Mouse (Mus musculus) mature B cell (primary cell): ENCODE data around the gene Podxl2.

Experiments used
- in situ Hi-C: fragments of 300-500 bp; cut with MboI; formaldehyde crosslinking; loops from 2 replicates; pipeline ENCODE4 v1.14.3; 2019

The Podxl2 gene

GRCm38 (mm10) chr6:88843781-88844725 lies 30.8 kb downstream of the Podxl2 start:
- in situ Hi-C loops = loop anchor here (25.0 kb wide), 1 partner anchor 282 kb away; no protein-coding TSS in a partner anchor

DNA sequence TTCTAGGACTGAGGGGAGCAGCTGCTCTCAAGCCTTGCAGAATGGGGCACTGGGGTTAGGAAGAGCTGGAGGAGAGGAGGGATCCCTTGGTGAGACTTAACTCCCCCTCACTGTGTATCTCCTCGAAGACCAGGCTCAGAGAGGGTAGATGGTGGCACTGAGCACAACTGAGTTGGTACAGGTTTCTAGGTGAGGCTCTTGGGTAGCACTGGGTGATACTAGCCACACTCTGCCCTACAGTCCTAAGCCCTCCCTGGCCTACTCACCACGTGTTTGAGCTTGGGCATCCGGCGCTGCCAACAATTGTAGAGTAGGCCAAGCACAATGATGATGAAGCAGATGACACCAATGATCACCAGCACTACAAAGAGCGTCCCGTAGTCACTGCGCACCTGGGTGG lies 31.6 kb downstream of the Podxl2 start:
- in situ Hi-C loops = loop anchor here (25.0 kb wide), 1 partner anchor 281 kb away; no protein-coding TSS in a partner anchor

GRCm38 (mm10) chr6:88842731-88843151 lies 32.1 kb downstream of the Podxl2 start:
- in situ Hi-C loops = loop anchor here (25.0 kb wide), 1 partner anchor 280 kb away; no protein-coding TSS in a partner anchor

DNA sequence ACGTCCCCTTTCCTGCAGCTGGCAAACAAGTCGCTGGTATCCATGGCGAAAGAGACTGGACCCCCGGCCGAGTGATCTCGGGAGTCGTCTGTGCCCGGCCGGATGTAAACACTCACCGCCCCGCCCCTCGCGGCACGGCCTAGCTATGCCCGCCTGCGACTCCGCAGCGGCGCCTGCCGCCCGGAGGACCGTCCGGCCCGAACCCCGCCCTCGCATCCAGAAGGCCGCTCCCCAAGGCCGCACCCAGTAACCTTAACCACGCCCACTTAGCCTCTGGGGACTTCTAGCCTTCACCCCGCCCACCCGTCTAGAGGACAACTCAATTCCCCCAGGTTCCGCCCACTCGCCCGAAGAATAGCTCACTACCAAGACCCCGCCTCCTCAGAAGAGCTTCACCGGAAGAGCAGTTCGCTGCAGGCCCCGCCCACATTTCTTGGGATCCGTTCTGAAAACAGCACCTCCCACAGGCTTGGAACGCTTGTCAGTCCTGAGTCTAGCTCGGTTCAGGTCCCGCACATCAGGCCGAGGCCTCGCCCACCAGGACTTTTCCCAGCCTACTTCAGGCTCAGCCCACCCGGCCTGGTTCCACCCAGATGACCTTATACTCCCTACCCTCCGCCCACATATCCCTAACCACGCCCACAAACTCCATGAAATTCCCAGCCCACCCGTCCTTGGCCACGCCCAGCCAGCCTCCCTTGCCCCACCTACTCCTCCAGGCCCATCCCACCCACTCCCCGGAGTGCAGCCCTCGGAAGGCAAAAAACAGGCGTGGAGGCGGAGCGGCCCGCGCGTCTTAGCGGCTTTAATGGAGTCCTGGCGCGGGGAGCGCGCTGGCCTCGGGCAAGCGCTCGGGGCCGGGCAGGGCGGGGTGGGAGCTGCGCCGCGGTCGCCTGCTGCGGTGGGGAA lies 32.8 kb downstream of the Podxl2 start, which contains the start of gene Abtb1:
Abtb1 (minus strand) TSS at position 204 of the 909 bp plus-strand sequence.
- in situ Hi-C loops = loop anchor here (25.0 kb wide), 1 partner anchor 280 kb away; no protein-coding TSS in a partner anchor

GRCm38 (mm10) chr6:88841514-88841780 lies 33.4 kb downstream of the Podxl2 start:
- in situ Hi-C loops = loop anchor here (25.0 kb wide), 1 partner anchor 279 kb away; no protein-coding TSS in a partner anchor

DNA sequence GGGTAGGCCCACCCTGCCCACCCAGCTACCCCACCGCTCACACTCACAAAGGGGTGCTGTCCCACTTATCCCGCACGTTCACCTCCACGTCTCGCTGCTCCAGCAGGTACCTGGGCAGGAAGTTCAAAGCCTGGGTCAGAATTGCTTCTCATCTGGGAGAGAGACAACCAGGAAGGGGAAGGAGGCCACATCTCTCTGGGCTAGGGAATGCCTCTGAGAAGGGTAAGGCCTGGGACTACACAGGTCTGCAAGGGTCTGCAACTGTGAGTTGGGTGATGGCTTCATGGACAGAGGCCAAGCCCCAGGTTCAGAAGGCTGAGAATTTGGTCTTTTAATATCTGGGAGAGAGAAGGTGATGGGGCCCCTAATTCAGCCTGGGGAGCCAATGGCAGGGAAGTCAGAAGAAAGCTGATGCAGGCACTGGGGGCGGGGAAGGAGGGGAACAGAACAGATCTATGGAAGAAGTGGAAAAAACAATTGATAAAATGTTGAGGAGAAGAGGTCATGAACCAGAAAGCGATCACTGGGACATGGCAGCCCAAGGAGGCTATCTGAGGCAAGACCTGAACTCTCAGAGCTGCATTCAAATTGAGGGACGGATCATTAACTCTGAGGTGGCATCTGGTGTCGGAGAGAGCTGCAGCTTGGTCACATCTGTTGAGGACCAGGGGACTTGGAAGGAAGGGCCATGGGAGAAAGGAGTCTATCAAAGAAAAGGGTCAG lies 33.9 kb downstream of the Podxl2 start:
- in situ Hi-C loops = loop anchor here (25.0 kb wide), 1 partner anchor 279 kb away; no protein-coding TSS in a partner anchor

DNA sequence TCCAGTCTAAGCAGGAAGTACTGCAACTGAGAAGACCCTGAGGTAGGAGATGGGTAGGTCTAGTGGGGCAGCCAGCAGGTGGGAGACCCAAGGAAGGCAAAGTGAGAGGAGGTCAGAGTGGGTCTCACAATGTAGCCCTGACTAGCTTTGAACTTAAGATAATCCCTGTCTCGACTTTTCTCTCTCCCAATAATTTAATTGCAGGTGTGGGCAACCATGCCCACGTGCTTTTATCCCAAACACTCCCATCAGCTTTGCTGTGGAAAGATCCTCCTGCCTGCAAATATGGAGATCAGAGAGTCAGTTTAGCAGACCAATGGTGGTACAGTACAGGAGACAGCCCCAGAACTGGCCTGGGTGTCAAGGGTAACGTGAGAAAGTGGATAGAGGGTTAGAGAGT lies 34.6 kb downstream of the Podxl2 start:
- in situ Hi-C loops = loop anchor here (25.0 kb wide), 1 partner anchor 278 kb away; no protein-coding TSS in a partner anchor

GRCm38 (mm10) chr6:88839135-88839970 lies 35.5 kb downstream of the Podxl2 start:
- in situ Hi-C loops = loop anchor here (25.0 kb wide), 1 partner anchor 277 kb away; no protein-coding TSS in a partner anchor

GRCm38 (mm10) chr6:88838613-88839012 lies 36.2 kb downstream of the Podxl2 start:
- in situ Hi-C loops = loop anchor here (25.0 kb wide), 1 partner anchor 276 kb away; no protein-coding TSS in a partner anchor

DNA sequence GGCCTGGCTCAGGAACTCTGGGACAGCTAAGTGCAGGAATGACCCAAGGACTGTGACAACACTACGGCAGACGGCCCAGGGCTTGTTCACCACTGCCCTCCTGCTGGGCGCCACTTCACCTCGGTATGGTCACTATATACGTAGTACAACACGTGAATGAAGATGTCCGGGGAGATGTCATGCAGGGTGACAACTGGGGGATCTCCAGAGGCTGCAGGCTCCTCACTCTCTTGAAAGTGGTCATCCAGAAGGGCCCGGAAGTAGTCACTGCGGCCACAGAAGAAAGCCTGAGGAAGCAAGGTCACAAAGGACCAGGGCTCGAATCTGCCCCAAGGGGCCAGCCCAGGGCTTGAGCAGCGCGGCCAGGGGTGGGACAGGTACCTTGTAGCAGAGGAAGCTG lies 36.8 kb downstream of the Podxl2 start:
- in situ Hi-C loops = loop anchor here (25.0 kb wide), 1 partner anchor 276 kb away; no protein-coding TSS in a partner anchor

DNA sequence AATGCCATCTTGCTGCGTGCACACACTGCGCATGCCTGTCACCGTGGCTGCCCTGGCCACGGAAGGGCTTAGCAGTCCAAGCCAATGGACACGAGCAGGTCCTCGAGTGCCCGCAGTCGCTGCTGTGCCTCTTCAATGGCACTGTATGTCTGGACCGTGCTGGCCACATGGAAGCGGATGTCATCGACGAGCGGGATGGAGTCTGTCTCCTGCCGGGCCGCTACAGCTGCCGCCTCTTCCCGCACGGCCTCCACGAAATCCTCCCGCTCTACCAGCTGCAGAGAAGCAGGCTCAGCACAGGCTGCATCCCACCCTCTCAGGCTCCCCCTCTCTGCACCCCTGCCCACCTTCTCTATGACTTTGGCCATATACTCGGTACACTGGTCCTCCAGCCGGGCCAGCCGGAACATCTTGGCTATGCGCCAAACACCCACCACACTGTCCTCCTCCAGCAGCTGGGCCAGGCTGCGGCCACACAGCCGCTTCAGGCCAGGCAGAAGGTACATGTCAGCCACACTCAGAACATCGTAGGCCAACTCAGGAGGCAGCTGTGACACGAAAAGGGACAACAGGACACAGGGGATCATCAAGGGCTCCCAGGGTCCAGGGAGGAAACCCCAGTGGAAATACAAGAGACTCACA lies 38.5 kb downstream of the Podxl2 start:
- in situ Hi-C loops = loop anchor here (25.0 kb wide), 1 partner anchor 274 kb away; no protein-coding TSS in a partner anchor

- in situ Hi-C loops = loop anchor here (25.0 kb wide), 1 partner anchor 273 kb away; no protein-coding TSS in a partner anchor
Measured at GRCm38 (mm10) chr6:88835047-88835446, 39.8 kb downstream of the Podxl2 start.

DNA sequence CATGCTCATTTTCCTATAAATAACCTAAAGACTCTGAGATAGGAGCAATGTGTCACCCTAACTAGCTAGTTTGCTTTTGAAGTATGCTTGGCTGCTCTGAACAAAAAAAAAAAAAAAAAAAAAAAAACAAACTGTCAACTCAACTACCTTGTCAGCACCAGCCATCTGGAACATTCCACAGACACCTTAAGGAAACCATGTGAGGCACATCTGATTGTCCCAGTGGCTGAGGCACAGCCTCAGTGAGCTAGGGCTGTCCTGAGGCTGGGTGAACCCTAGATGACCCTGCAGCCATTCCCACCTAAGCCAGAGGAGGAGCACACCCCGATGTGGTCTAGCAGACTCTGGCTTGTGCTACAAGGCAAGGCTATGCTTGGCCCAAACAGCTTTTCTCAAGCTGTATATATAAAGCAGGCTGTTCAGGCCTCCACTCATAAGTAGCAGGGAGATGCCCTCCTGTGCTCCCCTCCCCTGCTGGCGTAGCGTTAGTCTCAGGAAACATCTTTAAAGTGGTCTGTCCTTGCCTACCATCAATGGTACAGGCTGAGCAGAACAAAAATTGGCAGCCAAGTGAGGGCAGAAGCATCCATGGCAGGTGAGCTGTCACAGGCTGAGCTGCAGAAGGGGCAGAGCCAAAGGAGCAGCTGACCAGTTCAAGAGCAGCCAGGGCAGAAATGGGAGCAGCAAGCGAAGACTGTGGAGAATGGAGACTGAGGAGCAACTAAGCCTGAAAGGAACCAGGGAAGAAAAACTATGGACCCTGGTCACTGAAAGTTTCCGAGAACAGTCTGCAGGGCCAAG lies 41.3 kb downstream of the Podxl2 start:
- in situ Hi-C loops = loop anchor here (25.0 kb wide), 1 partner anchor 271 kb away; no protein-coding TSS in a partner anchor

DNA sequence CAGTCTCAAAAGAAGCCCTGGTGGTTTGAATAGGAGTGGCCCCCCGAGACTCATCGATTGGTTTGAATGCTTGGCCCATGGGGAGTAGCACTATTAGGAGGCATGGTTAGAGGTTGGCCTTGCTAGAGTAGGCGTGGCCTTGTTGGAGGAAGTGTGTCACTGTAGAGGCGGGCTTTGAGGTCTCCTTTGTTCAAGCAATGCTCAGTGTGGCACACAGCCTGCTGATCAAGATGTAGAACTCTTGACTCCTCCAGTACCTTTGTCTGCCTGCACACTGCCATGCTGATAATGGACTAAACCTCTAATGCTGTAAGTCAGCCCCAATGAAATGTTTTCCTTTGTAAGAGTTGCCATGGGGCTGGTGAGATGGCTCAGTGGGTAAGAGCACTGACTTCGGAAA lies 42.2 kb downstream of the Podxl2 start:
- in situ Hi-C loops = loop anchor here (25.0 kb wide), 1 partner anchor 270 kb away; no protein-coding TSS in a partner anchor

DNA sequence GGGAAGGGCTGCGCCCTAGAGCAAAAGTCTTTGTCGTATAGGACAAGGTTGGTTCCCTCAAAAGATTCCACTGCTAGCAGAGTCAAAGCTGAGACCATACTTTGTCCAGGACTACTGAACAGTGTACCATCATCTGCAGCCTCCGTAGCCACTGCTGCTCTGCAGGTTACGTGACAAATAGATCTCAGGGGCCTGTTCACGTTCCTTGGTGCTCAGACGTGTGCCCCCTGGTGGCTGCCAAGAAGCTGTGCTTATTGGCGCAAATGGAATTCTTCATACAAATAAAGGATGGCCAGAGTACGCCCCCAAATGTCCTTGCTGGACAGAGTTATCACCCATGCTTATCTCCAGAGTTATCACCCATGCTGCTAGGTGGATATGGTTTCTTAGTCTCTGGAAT lies 43.4 kb downstream of the Podxl2 start:
- in situ Hi-C loops = loop anchor here (25.0 kb wide), 1 partner anchor 269 kb away; no protein-coding TSS in a partner anchor

GRCm38 (mm10) chr6:88830112-88830702 lies 44.6 kb downstream of the Podxl2 start:
- in situ Hi-C loops = loop anchor here (25.0 kb wide), 1 partner anchor 268 kb away; no protein-coding TSS in a partner anchor

DNA sequence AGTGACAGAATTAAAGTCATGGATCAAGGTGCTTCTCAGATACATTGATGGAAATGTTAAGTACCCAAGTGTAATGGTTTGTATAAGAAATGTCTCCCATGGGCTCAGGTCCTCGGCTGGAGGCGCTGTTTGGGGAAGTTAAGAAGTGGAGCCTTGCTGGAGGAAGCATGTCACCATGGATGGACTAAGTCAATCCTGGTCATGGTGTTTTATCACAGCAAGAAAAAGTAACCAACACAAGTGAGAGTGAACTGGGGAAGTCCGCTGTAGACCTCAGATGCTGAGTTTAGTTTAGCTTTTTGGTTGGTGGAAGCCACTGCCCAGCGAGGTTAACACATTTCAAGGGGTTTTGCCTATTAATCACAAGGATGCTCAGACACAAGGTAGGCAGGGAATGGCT lies 45.3 kb downstream of the Podxl2 start:
- in situ Hi-C loops = loop anchor here (25.0 kb wide), 1 partner anchor 267 kb away; no protein-coding TSS in a partner anchor
